Mouse (Mus musculus) forebrain, embryonic 11.5 days (tissue): ENCODE data around the gene Ccnt1. TPM values are rescaled to one million over a fixed set of nuclear protein-coding genes. Genes with fewer than 3 reads are reported as not detected.
"Not testable (repeated sequence)": the region's sequence is repeated elsewhere in the genome, so short reads cannot be mapped to it uniquely, and the experiment has no call there.

ENCODE experiments used
- ATAC-seq: fragments of 200-750 bp; cut with Nextera tagmentation; replicated peaks from 2 replicates; pipeline ENCODE4 v1.8.0; 2017; ENCODE audit warnings: moderate TSS enrichment; ENCODE audit not compliant: low FRiP score
- DNase-seq: peaks from one replicate; pipeline ENCODE4 v3.0.0-alpha.2; 2017; ENCODE audit warnings: low spot score
- H3K27ac ChIP-seq: fragments of 300-500 bp; sonication (generic); 2 replicates; pipeline ENCODE4 v1.5.1; 2014; ENCODE audit warnings: low read depth, low read length
- H3K27me3 ChIP-seq: fragments of 300-500 bp; sonication (generic); 2 replicates; pipeline ENCODE4 v1.6.1; 2014; ENCODE audit warnings: mild to moderate bottlenecking, low read length, mixed read lengths; ENCODE audit not compliant: control insufficient read depth, insufficient read depth
- H3K36me3 ChIP-seq: fragments of 300-500 bp; sonication (generic); 2 replicates; pipeline ENCODE4 v1.6.1; 2014; ENCODE audit warnings: mild to moderate bottlenecking, low read length, moderate library complexity, mixed read lengths; ENCODE audit not compliant: control insufficient read depth, insufficient read depth
- H3K4me1 ChIP-seq: fragments of 300-500 bp; sonication (generic); replicated peaks from 2 replicates; pipeline ENCODE4 v1.6.1; 2014; ENCODE audit warnings: low read length, mixed read lengths; ENCODE audit not compliant: control insufficient read depth, insufficient read depth
- H3K4me2 ChIP-seq: fragments of 300-500 bp; sonication (generic); 2 replicates; pipeline ENCODE4 v1.6.1; 2014; ENCODE audit warnings: low read depth, mild to moderate bottlenecking, low read length, moderate library complexity, mixed read lengths; ENCODE audit not compliant: severe bottlenecking
- H3K4me3 ChIP-seq: fragments of 300-500 bp; sonication (generic); 2 replicates; pipeline ENCODE4 v1.5.1; 2014; ENCODE audit warnings: low read depth, low read length
- H3K9ac ChIP-seq: fragments of 300-500 bp; sonication (generic); 2 replicates; pipeline ENCODE4 v1.6.1; 2014; ENCODE audit warnings: low read length
- H3K9me3 ChIP-seq: fragments of 300-500 bp; sonication (generic); 2 replicates; pipeline ENCODE4 v1.6.1; 2016; ENCODE audit warnings: low read length, mixed read lengths; ENCODE audit not compliant: control insufficient read depth
- WGBS: fragments of 180-500 bp; shearing (Covaris S2); extraction: QIAGEN DNeasy Blood & Tissue Kit; methylation state at CpG from one replicate; pipeline ENCODE4 v1.1.7; 2014; 5-methylcytosine and 5-hydroxymethylcytosine counted together
- polyA plus RNA-seq: library from polyadenylated mRNA; unstranded; fragments of >200 nt; fragmentation: Nextera tagmentation; extraction: Ambion mirVana; gene quantifications from 2 replicates; pipeline ENCODE4 v1.2.1, GENCODE M21; 2014

The Ccnt1 gene
- polyA plus RNA-seq, 1 experiment from 2014 or later: 62.2 TPM

- not testable (repeated sequence) for ATAC-seq, H3K4me3 ChIP-seq, H3K4me1 ChIP-seq, H3K9ac ChIP-seq, H3K9me3 ChIP-seq, H3K4me2 ChIP-seq, H3K36me3 ChIP-seq, H3K27ac ChIP-seq, DNase-seq, H3K27me3 ChIP-seq
- WGBS: 75% methylated on average over 3 of the region's 3 CpGs
These were observed 57.0 kb downstream of the Ccnt1 start for GRCm38 (mm10) chr15:98513676-98514075.

DNA sequence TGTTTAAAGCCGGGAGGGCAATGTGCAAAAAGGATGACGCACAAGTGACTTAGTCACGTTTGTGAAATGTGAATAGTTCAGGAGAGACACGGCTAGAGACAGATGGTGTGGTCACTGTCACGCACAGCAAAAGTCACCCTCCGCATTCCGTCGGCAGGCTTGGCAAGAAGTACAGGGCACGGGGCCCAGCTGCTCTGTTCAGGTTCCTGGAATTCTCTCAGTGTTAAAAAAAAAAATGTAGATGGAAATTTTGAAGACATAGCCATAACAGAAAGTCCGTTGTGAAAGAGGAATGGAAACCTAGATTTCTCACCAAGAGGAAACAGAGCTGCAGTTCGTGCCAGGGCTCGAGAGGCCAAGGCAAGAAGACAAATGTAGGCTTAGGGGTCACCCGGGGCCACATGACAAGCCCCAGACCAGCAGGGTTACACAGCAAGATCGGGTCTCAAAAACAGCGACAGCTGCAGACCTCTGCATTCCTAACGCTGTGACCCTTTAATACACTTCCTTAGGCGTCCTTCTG, 57.9 kb downstream of the Ccnt1 start:
- Histone ChIP-seq H3K4me2 (no peak overlapping the region), H3K27me3 (no peaks in the 10 kb centered on the region), H3K27ac (no peak overlapping the region), H3K9me3 (no peaks in the 10 kb centered on the region), H3K4me1 (no peaks in the 10 kb centered on the region; the same call in 1 of the 2 replicates), H3K9ac (no peak overlapping the region), H3K36me3 (no peaks in the 10 kb centered on the region), H3K4me3 (no peak overlapping the region)
- DNase-seq (no peak), ATAC-seq (no peak)
- 69% methylated on average over 17 of the region's 17 CpGs for WGBS

DNA sequence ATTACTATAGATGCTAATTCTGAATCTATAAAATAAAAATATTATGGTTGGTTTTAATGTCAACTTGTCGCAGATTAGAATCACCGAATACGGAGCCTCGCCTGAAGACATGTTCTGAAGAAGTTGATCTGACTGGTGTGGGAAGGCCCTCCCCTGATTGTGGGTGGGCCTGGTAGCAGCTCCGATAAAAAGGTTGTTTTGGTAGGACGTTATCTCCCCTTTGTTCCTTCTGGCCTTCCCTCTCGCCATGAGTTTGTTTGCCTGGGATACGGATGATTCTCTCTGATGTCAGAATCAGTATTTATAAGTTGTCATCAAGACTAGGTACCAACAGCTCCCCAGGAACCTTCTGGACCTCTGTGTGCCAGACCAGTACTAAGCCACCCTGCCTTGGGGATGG, 58.5 kb downstream of the Ccnt1 start:
- DNase-seq: no peak
- Histone ChIP-seq H3K9ac (no peak overlapping the region), H3K4me2 (no peak overlapping the region), H3K4me3 (no peak overlapping the region), H3K36me3 (no peaks in the 10 kb centered on the region), H3K27me3 (no peaks in the 10 kb centered on the region), H3K4me1 (no peaks in the 10 kb centered on the region; the same call in 1 of the 2 replicates), H3K27ac (no peak overlapping the region), H3K9me3 (no peaks in the 10 kb centered on the region)
- ATAC-seq: no peak
- 79% methylated on average over 8 of the region's 8 CpGs for WGBS

GRCm38 (mm10) chr15:98511386-98511928, 59.3 kb downstream of the Ccnt1 start:
- H3K9me3 ChIP-seq: no peaks in the 10 kb centered on the region
- 69% methylated on average over 13 of the region's 13 CpGs for WGBS
- DNase-seq: no peak
- ATAC-seq: no peak
- H3K4me3 ChIP-seq: no peak overlapping the region
- no peaks in the 10 kb centered on the region for H3K27me3 ChIP-seq
- H3K4me1 ChIP-seq: no peaks in the 10 kb centered on the region; the same call in 1 of the 2 replicates
- no peak overlapping the region for H3K4me2 ChIP-seq
- H3K36me3 ChIP-seq: no peaks in the 10 kb centered on the region
- no peak overlapping the region for H3K9ac ChIP-seq
- no peak overlapping the region for H3K27ac ChIP-seq

DNA sequence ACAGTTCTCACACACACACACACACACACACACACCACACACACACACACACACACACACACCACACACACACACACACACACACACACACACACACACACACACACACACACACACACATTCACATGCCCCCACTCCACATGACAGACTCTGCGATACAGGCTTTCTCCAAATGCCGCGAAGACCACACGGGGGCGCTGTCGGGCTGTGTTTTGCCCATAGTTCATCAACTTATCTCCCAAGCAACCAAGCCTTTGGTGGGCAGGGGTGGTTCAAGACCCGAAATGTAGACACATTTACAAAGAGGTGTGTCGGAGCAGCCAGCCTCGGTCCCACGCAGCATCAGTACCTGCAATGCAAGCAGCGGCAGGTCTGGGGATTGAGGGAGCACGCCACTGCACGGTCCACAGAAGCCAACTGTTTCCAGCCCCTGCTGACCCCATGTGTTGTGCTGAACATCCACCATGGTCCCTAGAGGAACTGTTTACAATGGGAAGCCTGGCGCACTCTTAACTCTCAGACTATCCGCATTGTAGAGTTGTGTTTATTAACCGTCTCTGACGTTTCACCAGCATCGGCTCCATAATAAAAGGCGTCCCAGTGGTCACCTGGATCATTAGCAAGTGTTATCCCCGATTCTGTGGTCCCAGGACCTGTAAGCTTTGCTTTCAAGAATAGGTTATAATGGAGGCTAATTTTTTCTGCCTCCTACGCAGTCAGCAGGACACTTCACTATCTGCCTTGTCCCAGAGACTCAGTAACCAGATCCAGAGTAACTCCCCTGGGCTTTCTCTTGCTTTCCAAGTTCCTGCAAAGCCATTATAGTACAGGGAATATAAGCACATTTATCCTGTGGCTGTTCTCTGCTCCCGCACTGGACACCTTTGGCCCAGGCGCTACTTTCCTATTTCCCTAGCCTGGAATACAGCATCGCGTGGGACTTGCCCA, 60.0 kb downstream of the Ccnt1 start:
- ATAC-seq (no peak; the same call in 1 of the 2 replicates), DNase-seq (peak; percentile 90)
- Histone ChIP-seq H3K27ac (no peak overlapping the region), H3K36me3 (no peaks in the 10 kb centered on the region), H3K9me3 (no peaks in the 10 kb centered on the region), H3K4me1 (no peaks in the 10 kb centered on the region; the same call in 1 of the 2 replicates), H3K9ac (no peak overlapping the region), H3K4me3 (0 out of 2 replicates have a peak overlapping the region, but pooled peaks have one; percentile 10), H3K4me2 (peak overlapping the region; percentile 19), H3K27me3 (no peaks in the 10 kb centered on the region)
- WGBS: 34% methylated on average over 25 of the region's 25 CpGs

GRCm38 (mm10) chr15:98509387-98509786, 61.3 kb downstream of the Ccnt1 start:
- ATAC-seq: no peak
- H3K36me3 ChIP-seq: no peaks in the 10 kb centered on the region
- 60% methylated on average over 2 of the region's 2 CpGs for WGBS
- H3K9ac ChIP-seq: no peak overlapping the region
- no peak for DNase-seq
- H3K4me1 ChIP-seq: no peaks in the 10 kb centered on the region; the same call in 1 of the 2 replicates
- H3K9me3 ChIP-seq: no peaks in the 10 kb centered on the region
- no peak overlapping the region for H3K27ac ChIP-seq
- no peak overlapping the region for H3K4me2 ChIP-seq
- no peak overlapping the region for H3K4me3 ChIP-seq
- H3K27me3 ChIP-seq: no peaks in the 10 kb centered on the region

GRCm38 (mm10) chr15:98507321-98507720, 63.4 kb downstream of the Ccnt1 start:
- no peak for ATAC-seq
- H3K9me3 ChIP-seq: no peaks in the 10 kb centered on the region
- H3K27ac ChIP-seq: no peak overlapping the region
- no peak overlapping the region for H3K4me3 ChIP-seq
- no peaks in the 10 kb centered on the region; the same call in 1 of the 2 replicates for H3K4me1 ChIP-seq
- no peaks in the 10 kb centered on the region for H3K36me3 ChIP-seq
- H3K9ac ChIP-seq: no peak overlapping the region
- H3K4me2 ChIP-seq: no peak overlapping the region
- H3K27me3 ChIP-seq: no peaks in the 10 kb centered on the region
- WGBS: 88% methylated on average over 6 of the region's 6 CpGs
- DNase-seq: no peak

DNA sequence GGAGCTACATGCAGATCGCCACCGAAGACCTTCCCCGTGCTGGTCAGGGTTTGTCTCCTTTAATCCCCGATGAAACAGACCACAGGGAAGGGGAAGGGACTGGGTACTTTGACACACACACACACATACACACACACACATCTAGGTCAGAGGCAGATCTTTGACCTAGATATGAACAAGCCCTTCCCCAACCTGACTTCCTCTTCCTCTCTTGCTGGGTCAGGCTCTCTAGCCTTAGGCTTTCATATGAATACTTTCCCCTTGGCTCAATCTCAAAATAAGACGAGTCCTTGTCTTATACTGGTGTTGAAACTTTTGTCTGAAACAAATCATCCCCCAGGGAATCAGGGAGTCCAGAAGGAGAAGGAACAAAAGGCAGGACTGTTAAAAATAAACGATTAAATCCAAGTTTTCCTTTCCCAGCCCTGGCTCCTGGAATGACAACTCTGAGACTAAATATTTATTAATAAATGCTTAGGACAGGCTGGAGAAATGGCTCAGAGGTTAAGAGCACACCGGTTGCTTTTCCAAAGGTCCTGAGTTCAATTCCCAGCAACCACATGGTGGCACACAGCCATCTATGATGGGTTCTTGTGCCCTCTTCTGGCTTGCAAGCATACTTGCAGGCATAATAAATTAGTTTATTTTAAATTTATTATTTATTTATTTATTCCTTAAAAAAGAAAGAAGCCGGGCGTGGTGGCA, 64.3 kb downstream of the Ccnt1 start:
- DNase-seq (no peak), ATAC-seq (no peak)
- no peak overlapping the region for H3K27ac ChIP-seq
- WGBS: 85% methylated on average over 9 of the region's 9 CpGs
- H3K36me3 ChIP-seq: no peaks in the 10 kb centered on the region
- H3K9ac ChIP-seq: no peak overlapping the region
- H3K27me3 ChIP-seq: no peaks in the 10 kb centered on the region
- H3K4me2 ChIP-seq: no peak overlapping the region
- H3K9me3 ChIP-seq: no peaks in the 10 kb centered on the region
- no peaks in the 10 kb centered on the region; the same call in 1 of the 2 replicates for H3K4me1 ChIP-seq
- no peak overlapping the region for H3K4me3 ChIP-seq
